ENCODE assay signal across 8 mouse cellular contexts in the genomic region with DNA sequence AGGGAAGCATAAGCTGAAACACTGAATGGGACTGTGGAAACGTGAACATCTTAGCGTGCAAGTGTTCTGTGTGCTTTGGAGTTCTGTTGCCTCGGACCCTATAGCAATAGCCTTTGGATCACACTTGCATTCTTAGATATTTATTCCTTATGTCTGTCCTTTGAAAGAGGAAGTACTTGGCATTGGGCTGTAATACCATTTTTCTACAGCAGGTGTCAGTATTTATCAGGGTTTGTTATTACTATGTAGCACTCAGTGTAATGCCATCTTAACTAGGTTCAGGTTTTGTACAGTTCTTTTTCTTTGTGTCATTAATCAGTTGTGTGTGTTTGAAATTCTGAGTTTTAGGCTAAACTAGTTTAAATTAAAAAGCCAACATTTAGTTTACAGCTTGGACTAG. TPM values are rescaled to one million over a fixed set of nuclear protein-coding genes. Genes with fewer than 3 reads are reported as not detected.
DNase-seq lines count a peak whose midpoint lies in the region; ATAC-seq lines count a peak whose summit lies in the region.

No protein-coding gene starts in this region.

- intact Hi-C loops in left cerebral cortex, postnatal 36 days (cut with DNase I): loop anchor here (5.0 kb wide), 1 partner anchor 251 kb away; no protein-coding TSS in a partner anchor

- ATAC-seq in granulocyte monocyte progenitor cell, adult 5-6 weeks (replicated peaks; ENCODE audit: poor library complexity, severe bottlenecking): peak; percentile 82

- peak; percentile 18 to 67 for DNase-seq in cerebellum, postnatal 14 days
- no peak for DNase-seq in cerebellum, adult 9-11 months
- peak; percentile 25 for DNase-seq in left cerebral cortex, adult 11 months (ENCODE audit: low spot score)
- no peak for DNase-seq in left cerebral cortex, postnatal 36 days (ENCODE audit: low spot score in 2 of 2)
- DNase-seq in Muller cell, postnatal 12 days (ENCODE audit: inconsistent ontology term): peak; percentile 24
- peak; percentile 13 for DNase-seq in telencephalon, adult 2 months (ENCODE audit: low read depth, low spot score)
- DNase-seq in right cerebral cortex, postnatal 25 days: no peak

RNA-seq across cellular contexts. Expression of a gene that starts 18.1 kb away (rescaled TPM):
- total RNA-seq in left cerebral cortex, postnatal 36 days (2021): 100 to 1,000 TPM; 143 to 150 TPM
- 260 and 308 TPM in 2 replicates for total RNA-seq in granulocyte monocyte progenitor cell, adult 5-6 weeks (2014; fragmentation: Nextera tagmentation)
- total RNA-seq in granulocyte monocyte progenitor cell, adult 5-6 weeks (2017): 398 and 447 TPM in 2 replicates

Comparison
In these comparisons a context has a peak if more than half of its experiments do, and no peak if none do; other contexts are left out.
1. DNase-seq: peak in cerebellum, postnatal 14 days (2 of 2), left cerebral cortex, adult 11 months (single experiment), Muller cell, postnatal 12 days (single experiment) and telencephalon, adult 2 months (single experiment); none in cerebellum, adult 9-11 months (single experiment), left cerebral cortex, postnatal 36 days (0 of 2) and right cerebral cortex, postnatal 25 days (single experiment).